Mouse (Mus musculus) mouse trophoblast stem cell (cell line): ENCODE results near the gene Mplkip.

Experiments
- in situ Hi-C, 2 experiments: fragments of 300-500 bp; cut with MseI, MboI; formaldehyde crosslinking; loops; 2 replicates in 1 of 2; 3 replicates in 1 of 2; pipeline ENCODE4 v1.15.1; 2025

Gene Mplkip

GRCm38 (mm10) chr13:17694911-17695699, at the start of gene Mplkip, which contains the start of gene Sugct:
Gene Mplkip (plus strand): TSS chr13:17695192.
Gene Sugct (minus strand): TSS chr13:17695553.
- in situ Hi-C loops, result no loop called here

- in situ Hi-C loops, result no loop called here
Observed at GRCm38 (mm10) chr13:17667380-17667779, 27.6 kb upstream of the Mplkip start.

GRCm38 (mm10) chr13:17671122-17671521, 23.9 kb upstream of the Mplkip start:
- in situ Hi-C loops, result no loop called here

- in situ Hi-C loops, result no loop called here
Observed at GRCm38 (mm10) chr13:17689461-17689860, 5.5 kb upstream of the Mplkip start.

GRCm38 (mm10) chr13:17690686-17691085, 4.3 kb upstream of the Mplkip start:
- in situ Hi-C loops, result no loop called here

GRCm38 (mm10) chr13:17691436-17691835, 3.6 kb upstream of the Mplkip start:
- in situ Hi-C loops, result no loop called here

GRCm38 (mm10) chr13:17693816-17694215, 1.2 kb upstream of the Mplkip start:
- in situ Hi-C loops, result no loop called here

- in situ Hi-C loops, result no loop called here
Observed at GRCm38 (mm10) chr13:17694414-17694813, 578 bp upstream of the Mplkip start.

GRCm38 (mm10) chr13:17695898-17696580, 1.0 kb downstream of the Mplkip start:
- in situ Hi-C loops, result no loop called here

GRCm38 (mm10) chr13:17700090-17700715, 5.2 kb downstream of the Mplkip start:
- in situ Hi-C loops, result no loop called here

- in situ Hi-C loops, result no loop called here
Observed at GRCm38 (mm10) chr13:17701322-17701721, 6.3 kb downstream of the Mplkip start.

- in situ Hi-C loops, result no loop called here
Observed at GRCm38 (mm10) chr13:17702311-17702710, 7.3 kb downstream of the Mplkip start.

- in situ Hi-C loops, result no loop called here
Observed at GRCm38 (mm10) chr13:17705188-17705826, 10.3 kb downstream of the Mplkip start.

- in situ Hi-C loops, result no loop called here
Observed at GRCm38 (mm10) chr13:17708784-17709311, 13.9 kb downstream of the Mplkip start.

GRCm38 (mm10) chr13:17717357-17717756, 22.4 kb downstream of the Mplkip start:
- in situ Hi-C loops, result no loop called here

- in situ Hi-C loops, result no loop called here
Observed at GRCm38 (mm10) chr13:17727922-17728321, 32.9 kb downstream of the Mplkip start.

GRCm38 (mm10) chr13:17728798-17729197, 33.8 kb downstream of the Mplkip start:
- in situ Hi-C loops, result no loop called here
